Mouse (Mus musculus) T-helper 17 cell (primary cell): ENCODE measurements around the gene Fam57a.

Experiments
- in situ Hi-C, 2 experiments: fragments of 300-600 bp; cut with MboI, MseI; formaldehyde crosslinking; loops; 1 replicate in 1 of 2; 2 replicates in 1 of 2; pipeline ENCODE4 v1.15.1; 2025; ENCODE audit warnings: high pct_unique_total_duplicates in 2 of 2

Gene Fam57a

DNA sequence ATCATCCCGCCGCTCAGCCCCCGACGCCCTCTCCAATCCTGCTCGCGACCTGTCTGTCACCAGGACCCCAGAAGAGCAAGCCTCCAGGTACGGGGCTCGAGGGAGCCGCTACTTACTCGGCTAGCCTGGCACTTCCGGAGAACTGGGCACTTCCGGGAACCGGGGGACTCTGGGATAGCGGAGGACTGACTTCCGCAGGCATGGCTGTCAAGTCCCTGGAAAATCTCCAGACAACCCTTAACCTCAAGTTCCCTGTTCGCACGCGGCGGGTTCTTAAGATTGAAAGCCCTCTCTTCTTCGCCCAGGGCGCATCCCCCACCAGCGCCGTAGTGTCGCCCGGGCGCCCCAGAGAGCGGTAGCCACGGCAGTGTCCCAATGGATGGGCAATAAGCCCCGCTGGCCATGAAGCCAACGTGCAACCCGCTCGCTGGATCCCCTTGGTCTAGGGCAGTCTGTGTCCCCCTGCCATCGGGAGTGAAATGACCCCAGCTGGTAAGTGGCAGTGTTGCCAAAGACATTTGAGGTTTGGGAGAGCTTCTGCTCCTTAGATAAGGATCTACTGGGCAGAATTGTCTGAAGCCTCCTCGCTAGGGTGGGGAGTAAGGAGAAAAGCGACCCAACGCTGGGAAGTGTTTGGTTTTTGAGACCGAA is at the start of gene Fam57a, which contains the start of gene Vps53:
Fam57a (plus strand) TSS at position 177 of the 651 bp plus-strand sequence.
Vps53 (minus strand) TSS at position 153 of the 651 bp plus-strand sequence.
- in situ Hi-C loops = no loop called here

DNA sequence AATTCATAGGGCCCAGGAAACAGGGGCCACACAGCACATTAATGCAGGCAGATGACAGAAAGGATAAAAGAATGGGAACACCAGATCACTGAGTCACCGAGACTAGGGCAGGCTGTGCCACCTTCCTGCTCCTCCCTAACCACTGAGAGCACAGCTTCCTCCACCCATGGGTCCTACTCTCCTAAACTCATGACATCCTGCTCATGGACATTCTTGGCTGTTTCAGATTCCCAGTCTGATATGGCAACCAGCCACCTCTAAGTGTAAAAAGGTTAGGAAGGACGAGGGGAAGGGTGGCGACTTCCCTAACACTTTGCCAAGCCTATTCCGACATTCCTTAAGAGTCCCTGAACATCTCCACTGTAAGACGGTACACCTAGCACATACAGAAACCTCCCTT is 48.6 kb upstream of the Fam57a start:
- in situ Hi-C loops = no loop called here

DNA sequence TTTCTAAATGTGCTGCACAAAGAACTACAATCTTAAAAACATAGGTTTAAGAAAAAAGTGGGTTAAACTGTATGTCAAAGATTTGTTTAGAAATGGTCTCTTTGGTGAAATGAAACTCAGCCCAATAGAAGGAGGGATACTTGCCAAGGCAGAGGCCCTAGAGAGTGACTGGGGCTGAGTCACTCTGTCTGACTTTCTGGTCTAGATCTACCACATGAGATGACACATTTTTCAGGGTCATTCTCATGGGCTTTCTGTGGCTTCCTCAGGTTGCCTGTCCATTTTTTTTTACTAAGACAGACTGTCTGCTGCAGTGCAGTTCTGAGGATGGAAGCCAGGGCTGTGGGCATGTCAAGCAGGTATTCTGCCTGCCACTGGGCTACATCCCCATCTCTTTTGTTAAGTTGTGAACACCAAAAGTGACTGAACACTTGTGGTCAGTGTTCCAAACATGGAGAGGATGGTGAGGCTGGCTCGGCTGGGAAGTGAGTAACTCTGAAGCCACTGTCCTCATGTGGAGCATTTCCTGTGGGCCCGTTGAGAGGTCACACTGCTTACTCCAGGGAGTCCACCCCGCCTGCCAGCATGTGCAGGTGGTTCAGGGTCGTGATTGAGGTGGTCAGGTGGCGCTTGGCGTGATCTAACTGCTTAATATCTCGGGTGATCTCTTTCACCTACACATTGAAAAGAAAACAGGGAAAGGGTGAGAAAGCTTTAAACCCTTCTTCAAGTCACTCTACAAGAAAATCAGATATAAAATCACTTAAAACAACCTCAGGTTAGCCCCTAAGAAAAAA is 43.6 kb upstream of the Fam57a start:
- in situ Hi-C loops = no loop called here

DNA sequence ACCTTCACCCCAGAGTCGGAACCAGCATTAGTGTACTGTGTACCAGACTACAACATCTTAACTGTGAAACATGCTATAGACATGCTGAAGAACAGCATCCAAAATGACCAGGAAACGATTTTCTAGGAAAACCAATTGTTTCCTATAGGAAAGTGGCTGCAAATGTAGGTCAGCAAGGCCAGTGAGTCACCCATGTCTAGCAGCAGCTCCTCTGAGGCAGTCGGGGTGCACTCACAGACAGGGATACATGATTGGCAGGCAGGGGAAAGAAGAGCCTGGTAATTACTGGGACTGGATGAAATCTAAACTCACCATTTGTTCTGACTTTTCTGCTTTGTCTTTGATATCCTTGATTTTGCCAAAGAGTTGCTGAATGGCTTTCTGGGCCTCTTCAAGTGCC is 41.5 kb upstream of the Fam57a start:
- in situ Hi-C loops = no loop called here

DNA sequence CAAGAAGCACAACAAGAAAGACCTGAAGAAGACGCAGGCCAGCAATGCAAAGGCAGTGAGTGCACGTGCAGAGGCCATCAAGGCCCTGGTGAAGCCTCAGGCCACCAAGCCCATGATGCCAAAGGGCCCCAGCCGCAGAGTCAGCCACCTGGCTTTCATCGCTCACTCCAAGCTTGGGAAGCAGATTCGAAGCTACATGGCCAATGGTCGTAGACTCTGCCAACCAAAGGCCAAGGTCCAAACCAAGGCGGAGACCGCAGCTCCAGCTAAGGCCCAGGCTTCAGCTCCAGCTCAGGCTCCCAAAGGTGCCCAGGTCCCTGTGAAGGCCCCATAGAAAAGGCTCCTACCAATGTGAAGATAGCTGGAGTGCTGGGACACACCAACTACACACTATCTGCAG is 35.1 kb upstream of the Fam57a start:
- in situ Hi-C loops = no loop called here

DNA sequence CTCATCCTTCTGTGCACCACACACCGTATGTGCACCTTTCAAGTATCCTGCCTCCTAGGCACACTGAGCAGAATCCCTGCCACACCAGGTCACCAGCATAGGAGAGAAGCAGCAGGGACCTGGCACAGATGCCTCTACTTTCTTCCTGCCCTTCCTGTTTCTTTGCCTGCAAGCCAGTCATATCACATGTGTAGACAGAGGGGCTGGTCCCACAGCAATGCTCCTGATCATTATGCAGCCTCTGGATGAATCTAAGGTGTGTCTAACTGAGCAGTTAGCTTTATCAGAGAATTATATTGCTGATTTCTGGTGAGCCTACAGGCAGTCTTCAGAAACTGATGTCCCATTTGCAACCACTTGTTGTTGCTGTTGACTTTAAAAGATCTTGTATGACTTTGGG is 34.3 kb upstream of the Fam57a start:
- in situ Hi-C loops = no loop called here

DNA sequence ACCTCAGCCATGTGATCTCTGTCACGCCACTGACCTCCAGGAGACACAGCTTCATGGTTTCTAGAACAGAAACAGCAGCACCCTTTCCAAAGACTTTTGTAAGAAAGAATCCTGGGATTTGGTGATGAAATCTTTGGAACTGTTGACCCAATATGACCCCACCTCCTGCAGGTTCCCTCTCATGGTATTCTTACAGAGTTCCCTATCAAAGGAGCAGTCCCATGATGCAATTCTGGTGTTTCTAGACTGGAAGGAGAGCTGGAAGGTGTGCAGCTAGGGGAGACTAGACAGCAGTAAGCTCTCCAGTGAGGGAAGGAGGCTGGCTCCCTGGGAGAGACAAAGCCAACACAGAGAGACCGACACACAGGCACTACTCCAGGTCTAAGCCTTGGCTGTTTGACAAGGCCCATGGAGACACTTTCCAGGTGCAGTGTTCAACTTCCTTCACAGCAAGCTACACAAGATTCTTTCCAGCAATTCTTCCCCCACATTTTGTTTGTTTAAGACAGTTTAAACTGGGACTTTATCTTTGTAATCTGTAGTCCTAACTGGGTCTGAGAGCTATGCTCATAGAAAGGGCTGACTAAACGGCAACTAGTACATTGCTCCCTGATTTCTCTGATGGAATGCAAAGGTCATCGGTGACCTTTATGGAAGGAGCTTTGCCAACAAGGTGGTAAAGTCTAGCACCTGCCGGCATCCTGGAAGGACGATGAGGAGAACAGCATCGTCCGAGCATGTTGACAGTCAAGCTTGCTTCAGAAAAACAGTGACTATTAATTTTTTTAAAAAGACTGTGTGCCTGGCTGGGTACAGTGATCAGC is 33.1 kb upstream of the Fam57a start:
- in situ Hi-C loops = no loop called here

DNA sequence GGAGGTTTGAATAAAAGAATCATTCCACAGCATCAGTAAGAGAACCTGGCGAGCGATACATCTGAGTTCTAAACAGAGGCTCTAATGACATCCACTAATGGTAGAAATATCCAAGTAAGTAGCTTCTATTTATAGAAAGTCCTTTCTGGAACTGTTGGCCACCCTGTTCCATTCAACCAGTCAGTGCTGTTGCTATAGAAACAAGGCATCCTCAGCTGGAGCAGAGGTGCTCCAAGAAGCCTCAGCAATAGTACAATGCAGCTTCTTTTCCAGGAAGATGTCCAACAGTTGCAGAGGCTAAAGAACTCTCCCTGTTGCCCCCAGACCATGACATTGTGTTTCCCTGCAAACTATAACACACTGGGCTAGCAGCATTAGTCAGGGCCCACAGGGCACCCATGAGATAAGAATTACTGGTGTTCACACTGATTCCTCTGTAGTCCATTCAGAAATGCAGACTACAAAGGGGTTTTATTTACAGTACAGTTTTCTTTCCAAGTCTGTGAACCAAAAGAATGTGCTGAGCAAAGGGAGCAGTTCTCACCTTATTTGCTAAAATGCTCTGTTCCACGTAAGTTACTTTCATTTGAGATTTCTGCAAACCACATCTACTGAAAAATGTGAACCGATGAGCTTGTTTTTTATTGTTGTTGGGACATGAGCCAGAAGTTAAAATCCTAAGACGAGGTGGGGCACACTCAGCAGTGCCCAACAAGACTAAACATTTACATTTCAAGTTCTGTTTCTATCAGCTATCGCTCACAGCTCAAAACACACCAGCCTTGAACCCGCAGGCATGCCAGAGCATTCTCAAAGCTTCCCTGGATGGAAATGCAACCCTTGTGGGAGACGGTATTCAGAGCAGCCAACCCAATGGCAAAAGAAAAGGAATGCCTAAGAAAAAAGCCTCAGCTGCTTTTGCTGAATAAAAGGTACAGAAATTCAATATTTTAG is 31.1 kb upstream of the Fam57a start:
- in situ Hi-C loops = no loop called here

DNA sequence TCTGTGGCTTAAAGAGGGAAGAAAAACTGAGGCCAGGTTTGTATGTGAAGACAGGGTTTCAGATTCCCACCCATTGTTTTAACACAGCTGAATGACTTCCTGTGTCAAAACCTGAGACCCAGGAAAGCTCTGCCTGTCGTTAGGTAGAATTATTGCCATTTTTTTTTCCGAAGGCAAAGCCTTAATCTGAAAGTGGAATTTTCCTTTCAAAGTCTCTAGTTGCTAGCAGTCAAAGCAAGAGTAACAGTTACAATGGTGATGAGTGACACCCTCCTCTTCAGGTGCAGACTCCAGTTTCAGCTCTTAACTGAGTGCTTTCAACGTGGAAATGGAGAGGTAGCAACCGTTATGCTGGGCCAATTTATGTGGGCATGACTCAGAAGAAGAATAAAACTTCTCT is 28.5 kb upstream of the Fam57a start:
- in situ Hi-C loops = no loop called here

DNA sequence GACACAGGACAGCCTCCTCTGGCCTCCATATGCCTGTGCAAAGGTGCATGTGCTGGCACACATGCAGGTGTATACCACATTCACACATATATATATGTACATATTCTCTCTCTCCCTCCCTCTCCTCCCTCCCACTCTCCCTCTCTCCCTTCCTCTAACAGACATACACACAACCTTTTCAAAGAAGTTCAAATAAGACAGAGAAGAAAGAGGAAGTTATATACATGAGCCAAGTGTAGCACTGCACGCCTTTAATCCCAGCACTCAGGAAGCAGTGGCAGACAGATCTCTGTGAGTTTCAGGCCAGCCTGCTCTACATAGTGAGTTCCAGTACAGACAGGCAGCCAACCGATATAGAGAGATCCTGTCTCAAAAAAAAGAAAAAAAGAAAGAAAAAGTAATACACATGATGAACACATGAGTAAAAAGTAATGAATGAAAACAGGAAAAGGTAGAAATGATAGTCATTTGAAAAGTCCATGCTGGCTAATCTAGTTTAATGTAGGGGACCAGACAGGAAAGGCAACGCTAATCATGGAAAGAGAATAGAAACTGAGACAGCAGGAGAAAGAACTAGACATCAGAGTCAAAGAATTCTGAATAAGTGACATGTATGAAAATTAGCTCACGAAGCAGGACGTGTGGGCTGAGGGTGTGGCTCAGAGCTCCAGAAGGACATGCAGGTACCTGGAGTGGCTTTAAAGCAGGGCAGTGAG is 26.1 kb upstream of the Fam57a start:
- in situ Hi-C loops = no loop called here

DNA sequence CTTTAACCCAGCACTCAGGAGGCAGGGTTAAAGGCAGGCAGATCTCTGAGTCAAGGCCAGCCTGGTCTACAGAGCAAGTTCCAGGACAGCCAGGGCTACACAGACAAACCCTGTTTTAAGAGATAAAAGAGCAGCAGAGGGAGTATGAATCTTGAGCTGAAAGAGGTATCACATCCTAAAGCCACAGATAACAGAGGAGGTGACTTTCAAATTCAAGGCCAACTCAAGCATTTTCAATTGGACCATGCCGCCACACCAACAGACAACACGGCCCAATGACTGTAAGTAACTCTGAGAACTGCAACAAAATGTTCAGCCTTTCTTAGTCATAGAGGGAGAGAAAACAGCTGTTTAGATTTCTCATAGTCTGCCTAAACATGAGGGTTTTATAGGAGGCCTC is 25.3 kb upstream of the Fam57a start:
- in situ Hi-C loops = no loop called here

DNA sequence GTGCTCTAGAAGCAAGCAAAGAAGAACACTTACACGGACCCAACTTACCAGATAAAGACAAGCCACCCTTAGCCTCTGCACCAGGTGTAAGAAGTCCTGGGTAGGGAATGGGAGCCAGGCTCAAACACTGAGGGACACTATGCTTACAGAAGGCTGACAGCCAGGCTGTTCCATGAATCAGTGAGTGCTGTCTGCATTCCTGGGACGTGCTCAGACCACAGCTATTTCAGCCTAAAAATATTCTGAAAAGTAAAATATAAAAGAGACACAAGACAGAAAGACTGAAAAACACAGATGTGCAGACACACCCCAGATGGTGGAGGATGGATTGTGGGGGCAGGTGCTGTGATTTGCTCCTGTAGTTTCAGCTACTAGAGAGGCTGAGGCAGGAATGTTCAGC is 24.6 kb upstream of the Fam57a start:
- in situ Hi-C loops = no loop called here

DNA sequence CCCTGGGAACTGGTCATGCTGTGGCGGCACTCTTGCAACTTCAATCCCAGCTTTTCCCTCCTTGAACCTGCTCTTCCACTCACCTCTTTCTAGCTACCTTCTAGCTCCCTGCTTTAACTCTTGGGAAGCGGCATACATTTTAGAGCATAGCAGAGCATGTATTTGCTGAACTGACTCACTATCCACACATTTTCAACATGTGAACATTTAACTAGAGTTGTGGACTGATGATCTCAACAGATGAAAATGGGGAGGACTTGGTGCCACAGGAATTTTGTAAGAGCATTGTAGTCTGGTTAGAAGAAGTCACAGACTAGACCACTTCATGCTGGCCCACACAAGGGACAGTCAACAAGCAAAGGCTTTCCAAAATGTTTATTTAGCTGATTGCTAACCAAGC is 21.1 kb upstream of the Fam57a start:
- in situ Hi-C loops = no loop called here

DNA sequence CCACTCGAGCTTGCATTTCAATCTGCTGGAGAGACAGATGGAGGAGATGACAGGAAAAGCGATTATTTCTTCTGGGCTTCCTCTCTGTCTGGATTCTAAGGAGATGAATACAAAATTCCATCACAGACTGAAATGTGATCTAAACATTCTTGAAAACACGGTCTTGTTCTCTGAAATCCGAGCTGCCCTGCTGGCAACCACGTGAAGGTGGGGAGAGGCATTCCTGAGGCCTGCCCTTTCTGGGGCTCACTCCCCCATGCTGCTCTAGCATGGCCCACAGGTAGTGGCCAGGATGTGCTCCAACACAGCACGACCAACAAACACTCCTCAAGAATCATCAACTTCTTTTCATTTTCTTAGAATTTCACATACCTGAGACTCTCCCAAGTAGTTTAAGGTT is 19.2 kb upstream of the Fam57a start:
- in situ Hi-C loops = loop anchor here in 1 of 2 experiments (10.0 kb wide), 1 partner anchor 45 kb away; no protein-coding TSS in a partner anchor

DNA sequence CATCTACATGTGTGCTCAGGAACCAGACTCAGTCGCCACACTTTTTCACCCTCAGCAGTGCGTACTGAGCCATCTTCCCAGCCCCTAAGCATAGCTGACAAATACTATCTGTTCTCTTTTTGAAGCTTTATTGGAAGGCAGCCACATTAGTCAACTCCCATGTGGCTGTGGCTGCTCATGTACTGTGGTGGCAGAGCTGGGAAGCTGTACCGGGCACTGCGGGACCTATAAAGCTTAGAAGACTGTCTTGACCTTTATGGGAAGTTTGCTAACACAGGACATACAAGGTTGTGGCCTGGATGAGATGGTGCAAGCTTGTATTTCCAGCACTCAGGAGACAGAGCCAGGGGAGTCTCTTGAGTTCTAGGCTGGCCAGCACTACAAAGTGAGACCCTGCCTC is 12.8 kb upstream of the Fam57a start:
- in situ Hi-C loops = loop anchor here (5.0 to 10.0 kb wide), 2 partner anchors 52 to 79 kb away; no protein-coding TSS in a partner anchor

DNA sequence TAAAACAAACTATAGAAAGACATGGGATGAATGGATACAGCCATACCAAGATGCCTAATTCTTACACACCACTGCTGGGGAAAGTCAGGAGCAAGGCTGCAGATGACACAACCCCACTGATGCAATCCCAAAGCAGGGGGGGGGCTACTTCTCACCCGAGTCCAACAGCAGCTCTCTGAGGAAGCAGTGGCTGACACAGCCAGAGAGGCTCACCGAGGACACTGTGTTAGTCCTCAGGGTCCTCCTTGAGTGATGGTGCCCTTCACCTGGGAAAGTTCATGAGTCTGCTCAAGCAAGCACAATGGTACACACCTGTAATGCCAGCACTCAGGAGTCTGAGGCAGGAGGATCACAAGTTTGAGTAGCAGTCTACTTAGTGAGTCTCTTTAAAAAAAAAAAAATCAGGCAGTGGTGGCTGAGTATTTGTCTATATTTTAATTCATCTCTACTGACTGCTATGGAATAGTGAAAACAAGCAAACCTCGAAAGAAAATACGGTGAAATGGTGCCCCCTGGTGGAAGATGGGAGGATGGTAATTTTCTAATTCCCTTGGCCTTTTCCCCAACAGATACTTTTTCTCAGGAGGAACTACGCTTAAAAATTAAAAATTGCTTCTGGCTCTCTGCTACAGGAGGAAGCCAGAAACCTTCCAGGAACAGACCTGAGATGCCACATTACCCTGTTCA is 12.2 kb upstream of the Fam57a start:
- in situ Hi-C loops = loop anchor here (5.0 to 10.0 kb wide), 2 partner anchors 52 to 80 kb away; no protein-coding TSS in a partner anchor

DNA sequence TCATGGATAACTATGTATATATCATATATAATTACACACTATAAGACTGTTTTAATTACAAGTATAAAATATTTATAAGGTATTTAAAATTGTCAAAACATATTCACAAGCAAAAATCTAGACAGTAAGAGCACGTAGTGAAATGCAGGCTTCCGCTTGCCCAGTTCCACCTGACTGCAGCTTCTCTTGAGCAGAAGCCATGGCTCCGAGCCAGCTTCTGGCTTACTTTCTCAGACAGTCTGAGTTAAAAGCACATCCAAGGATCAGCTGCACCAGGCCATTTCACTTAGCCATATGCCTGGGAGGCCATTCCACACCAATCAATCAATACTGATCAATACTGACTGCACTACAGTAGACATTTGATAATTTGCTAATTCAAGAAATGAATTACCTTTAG is 10.5 kb upstream of the Fam57a start:
- in situ Hi-C loops = loop anchor here (5.0 to 10.0 kb wide), 2 partner anchors 54 to 82 kb away; no protein-coding TSS in a partner anchor

DNA sequence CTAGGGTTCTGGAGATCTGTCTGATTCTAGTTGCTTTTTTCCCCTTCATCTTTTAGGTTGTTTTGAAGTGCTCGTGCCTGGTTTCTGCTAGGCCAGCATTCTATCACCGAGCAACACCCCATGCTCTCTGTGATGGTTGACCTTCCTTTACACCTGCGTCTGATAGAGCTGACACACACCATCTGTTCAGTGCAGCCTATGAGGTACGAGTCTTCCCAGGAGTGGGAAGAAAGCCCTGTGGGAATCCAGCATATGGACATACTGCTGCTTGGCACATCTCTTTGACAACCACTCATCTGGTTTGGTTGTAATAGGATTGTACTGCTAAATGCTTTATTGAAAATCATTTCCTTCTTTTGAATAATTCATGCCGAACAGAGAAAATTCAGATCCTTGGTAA is 9.3 kb upstream of the Fam57a start:
- in situ Hi-C loops = loop anchor here in 1 of 2 experiments (5.0 kb wide), 1 partner anchor 83 kb away; no protein-coding TSS in a partner anchor

DNA sequence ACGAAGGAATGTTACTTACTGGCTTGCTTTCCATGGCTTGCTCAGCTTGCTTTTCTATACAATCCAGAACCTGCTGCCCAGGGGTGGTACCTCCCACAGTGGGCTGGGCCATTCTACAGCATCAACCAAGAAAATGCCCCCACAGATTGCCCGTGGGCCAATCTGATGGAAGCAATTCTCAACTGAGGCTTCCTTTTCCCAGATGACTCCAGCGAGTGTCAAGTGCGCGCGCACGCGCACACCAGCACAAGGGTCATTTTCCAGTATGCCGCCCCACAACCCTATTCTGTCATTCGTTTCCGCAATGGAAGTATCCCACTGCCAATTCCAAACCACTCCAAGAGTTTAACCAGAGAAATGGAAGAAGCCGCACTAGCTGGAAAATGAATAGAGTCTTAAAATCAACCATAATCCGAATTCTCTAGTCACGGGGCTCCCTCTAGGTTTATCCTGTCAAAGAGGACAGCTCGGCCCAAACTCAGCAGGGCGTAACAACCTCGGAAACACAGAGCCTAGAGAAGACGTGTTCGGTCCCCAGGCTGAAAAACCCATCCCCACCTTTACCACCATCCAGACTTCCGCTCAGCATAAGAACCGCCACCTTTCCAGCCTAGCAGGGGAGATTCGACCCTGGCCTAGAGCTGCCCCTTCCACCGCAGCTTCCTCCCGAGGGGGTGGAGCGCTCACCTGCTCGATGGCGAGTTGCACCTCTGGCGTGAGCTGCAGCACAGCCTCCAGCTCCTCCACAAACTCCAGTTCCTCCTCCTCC is 561 bp upstream of the Fam57a start:
- in situ Hi-C loops = no loop called here
